Mouse (Mus musculus) limb, embryonic 10.5 days (tissue): ENCODE data around the gene Vmn2r120. TPM values are rescaled to one million over a fixed set of nuclear protein-coding genes. Genes with fewer than 3 reads are reported as not detected.
"Not testable (repeated sequence)": the region's sequence is repeated elsewhere in the genome, so short reads cannot be mapped to it uniquely, and the experiment has no call there.

Experiments
- DNase-seq: peaks from one replicate; pipeline ENCODE4 v3.0.0-alpha.2; 2017; ENCODE audit warnings: low spot score
- H3K27ac ChIP-seq: fragments of 300-500 bp; sonication (generic); 2 replicates; pipeline ENCODE4 v1.5.1; 2016; ENCODE audit warnings: mild to moderate bottlenecking
- H3K27me3 ChIP-seq: fragments of 300-500 bp; sonication (generic); 2 replicates; pipeline ENCODE4 v1.6.1; 2016; ENCODE audit warnings: low read depth, mild to moderate bottlenecking; ENCODE audit not compliant: poor library complexity, severe bottlenecking
- H3K36me3 ChIP-seq: fragments of 300-500 bp; sonication (generic); 2 replicates; pipeline ENCODE4 v1.6.1; 2016; ENCODE audit warnings: mild to moderate bottlenecking, moderate library complexity
- H3K4me1 ChIP-seq: fragments of 300-500 bp; sonication (generic); 2 replicates; pipeline ENCODE4 v1.6.1; 2016
- H3K4me3 ChIP-seq: fragments of 300-500 bp; sonication (generic); 2 replicates; pipeline ENCODE4 v1.5.1; 2016; ENCODE audit warnings: mild to moderate bottlenecking, moderate library complexity
- H3K9me3 ChIP-seq: fragments of 300-500 bp; sonication (generic); replicated peaks from 2 replicates; pipeline ENCODE4 v1.6.1; 2016; ENCODE audit warnings: mild to moderate bottlenecking
- WGBS: fragments of 180-500 bp; shearing (Covaris S2); methylation state at CpG from one replicate; pipeline ENCODE4 v1.1.7; 2016; 5-methylcytosine and 5-hydroxymethylcytosine counted together
- polyA plus RNA-seq: library from polyadenylated mRNA; unstranded; fragments of >200 nt; fragmentation: Nextera tagmentation; extraction: Ambion mirVana; gene quantifications from 2 replicates; pipeline ENCODE4 v1.2.1, GENCODE M21; 2016

Gene Vmn2r120
- not detected in 2 replicates for polyA plus RNA-seq

DNA sequence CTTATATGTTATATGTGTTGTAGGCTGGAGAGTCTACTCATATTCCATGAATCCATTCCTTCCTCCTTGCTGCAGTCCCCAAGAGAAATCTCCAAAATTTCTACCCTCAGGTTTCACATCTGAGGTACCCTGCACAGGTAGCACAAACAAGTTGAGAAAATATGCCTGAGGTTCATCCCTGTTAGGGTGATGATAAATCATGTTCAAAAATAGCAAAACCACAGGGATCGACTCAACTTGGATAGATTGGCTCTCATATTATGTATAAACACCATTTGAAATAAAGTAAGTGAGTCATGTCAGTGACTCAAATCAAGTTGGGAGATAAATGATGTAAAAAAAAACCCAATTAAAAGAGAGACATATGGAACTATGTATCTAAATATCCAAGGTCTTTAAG lies at the start of gene Vmn2r120:
Vmn2r120 (minus strand) TSS at position 101 of the 400 bp plus-strand sequence.
- Histone ChIP-seq H3K9me3 (no peaks in the 10 kb centered on the region), H3K4me3 (no peak within 1 kb of the TSS), H3K4me1 (no peaks in the 10 kb centered on the region), H3K27me3 (no peaks in the 10 kb centered on the region), H3K27ac (no peak within 1 kb of the TSS), H3K36me3 (no peaks in the 10 kb centered on the region)
- WGBS, result 85% methylated on average over 1 of the region's 1 CpGs
- DNase-seq, result no peak

DNA sequence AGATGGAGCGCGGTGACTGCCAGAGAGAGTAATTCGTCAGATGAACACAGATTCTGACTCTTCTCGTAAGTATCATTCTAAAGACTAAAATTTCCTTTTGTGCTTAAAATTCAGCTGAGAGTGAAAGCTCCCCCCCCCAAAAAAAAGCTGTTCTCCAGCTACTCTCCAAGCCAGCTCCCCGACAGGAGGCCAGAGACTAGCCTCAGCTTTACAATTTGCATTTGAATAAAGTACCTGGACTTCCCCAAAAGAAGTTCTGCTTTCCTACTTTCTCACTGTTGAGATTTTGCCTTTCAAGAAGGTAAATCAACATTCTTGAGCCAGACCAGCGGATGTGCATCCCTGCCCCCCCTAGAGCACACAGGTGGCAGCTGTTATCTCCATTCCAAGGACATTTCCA lies 42.0 kb upstream of the Vmn2r120 start:
- not testable (repeated sequence) for H3K27ac ChIP-seq, H3K36me3 ChIP-seq, H3K27me3 ChIP-seq, H3K4me1 ChIP-seq, H3K4me3 ChIP-seq, H3K9me3 ChIP-seq, DNase-seq
- WGBS, result 88% methylated on average over 6 of the region's 6 CpGs

DNA sequence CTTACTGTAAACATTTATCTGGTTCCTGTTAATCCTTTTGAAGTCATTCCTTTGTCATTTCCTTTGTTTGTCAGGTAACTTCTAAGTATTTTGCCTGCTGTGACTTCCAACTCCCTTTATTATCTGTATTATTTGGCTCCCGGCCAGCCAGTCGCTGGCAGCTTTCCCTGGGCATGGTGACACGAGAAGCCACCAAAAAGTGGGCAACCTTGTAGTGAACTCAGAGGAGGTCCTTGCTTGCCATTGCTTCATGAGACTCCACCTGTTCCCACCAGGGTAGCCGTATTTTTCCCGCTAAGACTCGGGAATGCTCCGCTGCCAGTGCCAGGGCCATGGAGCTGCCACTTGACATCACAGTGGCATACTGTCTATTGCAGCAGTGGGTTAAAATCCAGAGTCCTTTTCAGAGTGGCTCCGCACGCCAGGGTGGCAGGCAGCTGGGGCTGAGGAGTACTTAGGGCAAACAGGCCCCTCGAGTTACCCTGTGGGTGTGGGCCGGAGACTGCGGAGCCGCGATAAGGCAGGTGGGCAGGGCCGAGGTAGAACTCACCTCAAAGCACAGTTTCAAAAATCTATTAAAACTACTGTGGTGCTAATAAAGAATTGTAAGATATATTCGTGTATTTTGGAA lies 28.9 kb upstream of the Vmn2r120 start:
- Histone ChIP-seq H3K27me3 (no peaks in the 10 kb centered on the region), H3K4me3 (no peak overlapping the region), H3K36me3 (no peaks in the 10 kb centered on the region), H3K4me1 (no peaks in the 10 kb centered on the region), H3K27ac (no peak overlapping the region), H3K9me3 (no peaks in the 10 kb centered on the region)
- WGBS, result 84% methylated on average over 16 of the region's 16 CpGs
- DNase-seq, result no peak

Other genes with a start within 250 kb of the Vmn2r120 start
- gene Adgre1, start 186.8 kb downstream of the Vmn2r120 start, polyA plus RNA-seq, result 0.74 and 1.0 TPM in 2 replicates
- not detected in 2 replicates for gene Gm21834, start 196.7 kb upstream of the Vmn2r120 start, polyA plus RNA-seq
- not detected in 2 replicates for gene Cntnap5c, start 224.1 kb upstream of the Vmn2r120 start, polyA plus RNA-seq